Mouse (Mus musculus) ES-Bruce4 (cell line): ENCODE measurements at regions not wholly inside any gene's neighbourhood (a gene's known extent, or its start where the extent isn't known, plus 50 kb on each side); places are given as distances from the start of the nearest gene placed in this dataset.

Source experiments
- H3K27ac ChIP-seq: 2 replicates; pipeline ENCODE4 v1.5.1; 2012; ENCODE audit warnings: low read length, inconsistent platforms; ENCODE audit not compliant: insufficient read depth
- H3K27me3 ChIP-seq: 2 replicates; pipeline ENCODE4 v1.6.1; 2012; ENCODE audit warnings: mild to moderate bottlenecking, low read length, inconsistent platforms; ENCODE audit not compliant: control insufficient read depth, poor library complexity, insufficient read depth, severe bottlenecking
- H3K36me3 ChIP-seq: 2 replicates; pipeline ENCODE4 v1.6.1; 2012; ENCODE audit warnings: inconsistent platforms, mild to moderate bottlenecking, low read length, moderate library complexity; ENCODE audit not compliant: control insufficient read depth, poor library complexity, insufficient read depth, severe bottlenecking
- H3K4me1 ChIP-seq: one replicate; pipeline ENCODE4 v1.8.1; 2011; ENCODE audit warnings: low read length; ENCODE audit not compliant: control insufficient read depth, insufficient read depth
- H3K4me3 ChIP-seq: 2 replicates; pipeline ENCODE4 v1.5.1; 2011; ENCODE audit warnings: low read depth, mild to moderate bottlenecking, low read length
- H3K9ac ChIP-seq: 2 replicates; pipeline ENCODE4 v1.6.1; 2012; ENCODE audit warnings: low read depth, mild to moderate bottlenecking, inconsistent platforms; ENCODE audit not compliant: poor library complexity, severe bottlenecking
- H3K9me3 ChIP-seq: replicated peaks from 2 replicates; pipeline ENCODE4 v1.6.1; 2012; ENCODE audit warnings: mild to moderate bottlenecking, low read length, inconsistent platforms; ENCODE audit not compliant: control insufficient read depth, poor library complexity, insufficient read depth, severe bottlenecking
- CTCF ChIP-seq: IDR thresholded peaks from one replicate; pipeline ENCODE4 v1.8.1; 2011; ENCODE audit warnings: low read depth, low read length
- EP300 ChIP-seq: IDR thresholded peaks from 2 replicates; pipeline ENCODE4 v1.6.1; 2011; ENCODE audit warnings: low read depth, low read length; ENCODE audit not compliant: insufficient read depth
- POLR2A ChIP-seq: IDR thresholded peaks from one replicate; pipeline ENCODE4 v1.8.1; 2011; ENCODE audit warnings: low read length; ENCODE audit not compliant: insufficient read depth

DNA sequence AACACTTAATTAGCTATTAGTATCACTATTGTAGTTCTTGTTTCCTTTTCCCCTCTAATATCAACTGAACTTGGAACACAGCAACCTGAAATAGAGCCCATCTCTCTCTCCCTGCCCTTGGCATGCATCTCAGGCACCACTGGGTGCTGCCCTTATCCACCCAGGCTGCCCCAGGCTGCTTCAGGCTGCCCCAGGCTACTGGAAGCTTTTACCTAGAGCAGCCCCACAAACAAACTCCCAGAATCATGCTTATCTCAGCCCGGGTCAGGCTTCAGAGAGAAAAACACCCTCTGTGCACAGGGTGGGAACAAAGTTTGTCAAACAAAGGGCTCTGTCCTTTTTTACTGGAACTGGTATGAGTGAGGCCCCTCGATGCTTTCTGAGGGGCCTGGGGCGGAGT is 61.0 kb upstream of the Lmo2 start:
- Histone ChIP-seq H3K4me1 (peaks cover 2% of the 10 kb centered on the region), H3K9me3 (no peaks in the 10 kb centered on the region), H3K27me3 (no peaks in the 10 kb centered on the region), H3K9ac (no peak overlapping the region), H3K4me3 (no peak overlapping the region), H3K36me3 (no peaks in the 10 kb centered on the region), H3K27ac (no peak overlapping the region)
- no peak for TF ChIP-seq CTCF
- no peak for TF ChIP-seq POLR2A
- no peak for TF ChIP-seq EP300

GRCm38 (mm10) chr2:103899713-103900112 is 58.1 kb upstream of the Lmo2 start:
- TF ChIP-seq EP300: no peak
- H3K4me3 ChIP-seq: no peak overlapping the region
- H3K9ac ChIP-seq: no peak overlapping the region
- H3K4me1 ChIP-seq: peaks cover 1% of the 10 kb centered on the region
- no peaks in the 10 kb centered on the region for H3K27me3 ChIP-seq
- no peaks in the 10 kb centered on the region for H3K36me3 ChIP-seq
- no peaks in the 10 kb centered on the region for H3K9me3 ChIP-seq
- no peak overlapping the region for H3K27ac ChIP-seq

GRCm38 (mm10) chr2:103900384-103900783 is 57.4 kb upstream of the Lmo2 start:
- Histone ChIP-seq H3K36me3 (no peaks in the 10 kb centered on the region), H3K4me3 (no peak overlapping the region), H3K9ac (no peak overlapping the region), H3K27ac (no peak overlapping the region), H3K9me3 (no peaks in the 10 kb centered on the region), H3K4me1 (no peaks in the 10 kb centered on the region), H3K27me3 (no peaks in the 10 kb centered on the region)
- TF ChIP-seq CTCF: no peak
- TF ChIP-seq EP300: no peak
- TF ChIP-seq POLR2A: no peak

- Histone ChIP-seq H3K4me1 (no peaks in the 10 kb centered on the region), H3K9ac (no peak overlapping the region), H3K27ac (no peak overlapping the region), H3K36me3 (no peaks in the 10 kb centered on the region), H3K9me3 (no peaks in the 10 kb centered on the region), H3K4me3 (no peak overlapping the region), H3K27me3 (no peaks in the 10 kb centered on the region)
- TF ChIP-seq POLR2A (no peak), CTCF (no peak), EP300 (no peak)
Measured at GRCm38 (mm10) chr2:103901457-103901856, 56.3 kb upstream of the Lmo2 start.

DNA sequence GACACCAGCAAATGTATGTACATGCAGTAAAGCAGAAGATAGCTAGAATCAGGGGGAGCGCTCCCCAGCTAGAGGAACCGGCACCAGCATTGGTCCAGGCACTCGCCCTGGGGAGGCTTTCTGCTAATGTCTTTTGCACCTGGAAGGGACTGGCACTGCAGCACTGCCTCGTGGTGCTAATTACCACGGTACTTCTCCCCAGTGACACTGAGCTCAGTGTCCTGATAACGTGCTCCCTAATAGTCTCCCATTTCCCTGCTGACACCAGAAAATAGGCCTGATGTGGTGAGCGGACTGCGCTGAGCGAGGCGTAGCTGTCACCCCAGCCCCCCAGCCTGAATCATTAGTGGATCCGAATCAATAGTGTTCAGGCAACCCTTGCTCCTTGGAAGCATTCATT is 55.0 kb upstream of the Lmo2 start:
- no peak overlapping the region for H3K9ac ChIP-seq
- no peak overlapping the region for H3K4me3 ChIP-seq
- H3K4me1 ChIP-seq: no peaks in the 10 kb centered on the region
- TF ChIP-seq POLR2A: no peak
- no peaks in the 10 kb centered on the region for H3K9me3 ChIP-seq
- no peaks in the 10 kb centered on the region for H3K36me3 ChIP-seq
- no peaks in the 10 kb centered on the region for H3K27me3 ChIP-seq
- no peak overlapping the region for H3K27ac ChIP-seq

DNA sequence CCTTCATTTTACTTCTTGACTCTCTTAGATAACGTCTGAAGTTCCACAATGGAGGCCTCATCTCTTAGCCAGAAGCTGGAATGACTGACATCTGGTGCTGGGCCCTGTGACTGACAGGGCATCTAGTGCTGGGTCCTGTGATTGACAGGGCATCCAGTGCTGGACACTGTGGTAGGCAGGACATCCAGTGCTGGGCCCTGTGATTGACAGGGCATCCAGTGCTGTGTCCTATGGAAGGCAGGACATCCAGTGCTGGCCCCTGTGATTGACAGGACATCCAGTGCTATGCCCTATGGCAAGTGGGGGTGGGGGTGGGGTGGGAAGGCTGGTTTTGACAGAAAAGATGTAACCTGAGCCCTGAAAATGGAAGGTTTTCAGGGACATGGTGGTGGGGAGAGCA is 52.1 kb upstream of the Lmo2 start:
- Histone ChIP-seq H3K27me3 (no peaks in the 10 kb centered on the region), H3K36me3 (no peaks in the 10 kb centered on the region), H3K9ac (no peak overlapping the region), H3K9me3 (no peaks in the 10 kb centered on the region), H3K4me3 (no peak overlapping the region), H3K4me1 (no peaks in the 10 kb centered on the region), H3K27ac (no peak overlapping the region)
- TF ChIP-seq EP300: no peak
- TF ChIP-seq POLR2A: no peak
- TF ChIP-seq CTCF: no peak
